ENCODE assay signal across 24 mouse cellular contexts in the genomic region with DNA sequence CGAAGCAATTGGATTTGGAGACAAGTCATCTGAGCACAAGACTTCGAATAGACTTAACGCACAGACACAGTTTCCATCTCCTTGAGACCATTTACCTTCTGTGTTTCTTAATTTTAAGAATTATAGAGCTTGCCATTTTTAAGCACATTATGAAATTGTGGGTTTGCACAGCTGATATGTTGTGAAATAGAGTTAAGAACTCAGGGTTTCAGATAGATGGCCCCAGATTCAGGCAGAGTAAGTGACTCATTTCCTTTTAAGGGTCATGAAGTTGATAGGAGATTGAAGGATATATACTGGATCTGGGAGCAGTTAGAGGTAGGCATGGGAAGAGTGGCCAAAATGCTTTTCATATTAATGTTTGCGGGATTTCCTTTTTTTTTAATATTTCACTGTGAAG. TPM values are rescaled to one million over a fixed set of nuclear protein-coding genes. Genes with fewer than 3 reads are reported as not detected.
A peak's percentile ranks its signal among the peaks of the same experiment; 100 is the strongest.
DNase-seq lines count a peak whose midpoint lies in the region; ATAC-seq and TF ChIP-seq lines count a peak whose summit lies in the region.
"Had no signal": no experiment of that assay in that cellular context is flagged by ENCODE, and none has a peak within 500 bp of the region (broad histone marks: within the 10 kb centered on the region; RNA-seq: fewer than 3 reads in every experiment).

No protein-coding gene starts in this region.

- 90% methylated on average over 4 of the region's 4 CpGs for WGBS in lung, postnatal 0 days
- WGBS in forebrain, embryonic 12.5 days = 95% methylated on average over 4 of the region's 4 CpGs
- WGBS in forebrain, embryonic 14.5 days = 95% methylated on average over 4 of the region's 4 CpGs

- no peak overlapping the region for H3K9ac ChIP-seq in lung, postnatal 0 days (replicated peaks; ENCODE audit: low read depth)
- H3K9ac ChIP-seq in forebrain, embryonic 12.5 days = no peak overlapping the region
- no peak overlapping the region for H3K9ac ChIP-seq in forebrain, embryonic 14.5 days (ENCODE audit: low read length)
- H3K9ac ChIP-seq: forebrain, embryonic 15.5 days; heart, embryonic 12.5 days; heart, embryonic 15.5 days; hindbrain, embryonic 14.5 days had no signal

- H3K36me3 ChIP-seq in lung, postnatal 0 days (ENCODE audit: insufficient read depth, low read length) = no peaks in the 10 kb centered on the region
- H3K36me3 ChIP-seq in forebrain, embryonic 12.5 days (replicated peaks) = no peaks in the 10 kb centered on the region
- no peaks in the 10 kb centered on the region for H3K36me3 ChIP-seq in forebrain, embryonic 14.5 days (ENCODE audit: control insufficient read depth, insufficient read depth, low read length)
- H3K36me3 ChIP-seq: forebrain, embryonic 10.5 days; forebrain, embryonic 15.5 days; heart, embryonic 12.5 days; heart, embryonic 15.5 days had no signal

- no peak overlapping the region for H3K4me3 ChIP-seq in lung, postnatal 0 days (ENCODE audit: low read depth, low read length)
- H3K4me3 ChIP-seq in forebrain, embryonic 12.5 days (replicated peaks) = no peak overlapping the region
- no peak overlapping the region for H3K4me3 ChIP-seq in forebrain, embryonic 14.5 days (ENCODE audit: low read depth, low read length)
- H3K4me3 ChIP-seq: forebrain, embryonic 10.5 days; forebrain, embryonic 15.5 days; heart, embryonic 12.5 days; heart, embryonic 15.5 days had no signal

- no peak overlapping the region for H3K27ac ChIP-seq in lung, postnatal 0 days (ENCODE audit: low read length)
- H3K27ac ChIP-seq in forebrain, embryonic 12.5 days = no peak overlapping the region
- H3K27ac ChIP-seq in forebrain, embryonic 14.5 days (ENCODE audit: low read depth, low read length) = no peak overlapping the region
- H3K27ac ChIP-seq: forebrain, embryonic 10.5 days; forebrain, embryonic 15.5 days; heart, embryonic 15.5 days; hindbrain, embryonic 14.5 days; hindbrain, postnatal 0 days had no signal

- intact Hi-C loops in left cerebral cortex, postnatal 25 days (cut with DNase I) = no loop called here

- TF ChIP-seq CTCF in lung, postnatal 0 days (IDR thresholded peaks at IDR 0.05) = no peak

- H3K27me3 ChIP-seq in lung, postnatal 0 days (replicated peaks; ENCODE audit: insufficient read depth, low read length) = no peaks in the 10 kb centered on the region
- no peaks in the 10 kb centered on the region for H3K27me3 ChIP-seq in forebrain, embryonic 12.5 days
- no peaks in the 10 kb centered on the region for H3K27me3 ChIP-seq in forebrain, embryonic 14.5 days (replicated peaks; ENCODE audit: control insufficient read depth, insufficient read depth, low read length)
- H3K27me3 ChIP-seq: forebrain, embryonic 15.5 days; heart, embryonic 12.5 days; heart, embryonic 15.5 days had no signal

- peak; percentile 26 for DNase-seq in lung, postnatal 0 days (ENCODE audit: low spot score)
- DNase-seq in lung, adult 18-20 months = no peak
- peak; percentile 39 for DNase-seq in adipocyte (ENCODE audit: low spot score)
- DNase-seq in left cerebral cortex, postnatal 25 days (ENCODE audit: low spot score in 2 of 2) = no peak
- no peak for DNase-seq in forebrain, embryonic 14.5 days (ENCODE audit: low spot score)
- DNase-seq: cerebellum, adult 11-12 months; cerebellum, adult 8-10 months; cerebellum, postnatal 10 days; gastrocnemius, postnatal 25 days; heart, postnatal 10 days; heart, postnatal 4 days had no signal

- no peaks in the 10 kb centered on the region for H3K4me1 ChIP-seq in lung, postnatal 0 days (ENCODE audit: insufficient read depth, low read depth, low read length)
- no peaks in the 10 kb centered on the region for H3K4me1 ChIP-seq in forebrain, embryonic 12.5 days
- no peaks in the 10 kb centered on the region for H3K4me1 ChIP-seq in forebrain, embryonic 14.5 days (ENCODE audit: control insufficient read depth, insufficient read depth, low read length)
- H3K4me1 ChIP-seq: forebrain, embryonic 10.5 days; forebrain, embryonic 15.5 days; heart, embryonic 12.5 days; heart, embryonic 15.5 days had no signal

- ATAC-seq in lung, postnatal 0 days = no peak
- peak; percentile 67 for ATAC-seq in megakaryocyte progenitor cell, adult 5-6 weeks (replicated peaks; ENCODE audit: poor library complexity)
- no peak for ATAC-seq in forebrain, embryonic 12.5 days (ENCODE audit: low FRiP score)
- ATAC-seq in forebrain, embryonic 14.5 days = no peak
- ATAC-seq: forebrain, embryonic 15.5 days; hindbrain, postnatal 0 days; inflammation-experienced regulatory T-cells, adult 6 months; intestine, embryonic 16.5 days; Patski had no signal

- H3K4me2 ChIP-seq in lung, postnatal 0 days (replicated peaks; ENCODE audit: low read depth, low read length) = no peak overlapping the region
- H3K4me2 ChIP-seq in forebrain, embryonic 12.5 days = no peak overlapping the region
- no peak overlapping the region for H3K4me2 ChIP-seq in forebrain, embryonic 14.5 days (ENCODE audit: low read length)
- H3K4me2 ChIP-seq: forebrain, embryonic 15.5 days; heart, embryonic 12.5 days; heart, embryonic 15.5 days; hindbrain, embryonic 14.5 days had no signal

- no peaks in the 10 kb centered on the region for H3K9me3 ChIP-seq in lung, postnatal 0 days (ENCODE audit: low read length)
- no peaks in the 10 kb centered on the region for H3K9me3 ChIP-seq in forebrain, embryonic 12.5 days
- H3K9me3 ChIP-seq in forebrain, embryonic 14.5 days (replicated peaks; ENCODE audit: control insufficient read depth, low read length) = no peaks in the 10 kb centered on the region
- H3K9me3 ChIP-seq: forebrain, embryonic 10.5 days; forebrain, embryonic 15.5 days; heart, embryonic 12.5 days; heart, embryonic 15.5 days had no signal

- TF ChIP-seq EP300 in lung, postnatal 0 days (IDR thresholded peaks at IDR 0.05) = no peak

RNA-seq across cellular contexts. Expression of gene Fam110c, which starts 27.5 kb away (rescaled TPM):
- polyA plus RNA-seq in lung, postnatal 0 days (2015; fragmentation: Nextera tagmentation; extraction: Ambion mirVana) = 2.7 and 3.1 TPM in 2 replicates
- 0.05 and 0.64 TPM in 2 replicates for total RNA-seq in megakaryocyte progenitor cell, adult 5-6 weeks (2015)
- 0.07 and 0.08 TPM in 2 replicates for total RNA-seq in megakaryocyte progenitor cell, adult 5-6 weeks (2017)
- 0.08 and 0.18 TPM in 2 replicates for polyA plus RNA-seq in forebrain, embryonic 12.5 days (2016; fragmentation: Nextera tagmentation; extraction: Ambion mirVana)
- total RNA-seq in left cerebral cortex, postnatal 25 days (2021) = not detected
- 0.06 TPM in 1 of 2 replicates, not detected in the other for polyA plus RNA-seq in forebrain, embryonic 14.5 days (2014; fragmentation: Nextera tagmentation; extraction: Ambion mirVana)
- total RNA-seq: gastrocnemius, adult 8-10 months; gastrocnemius, postnatal 25 days had no signal
- polyA plus RNA-seq: brain, embryonic 14.5 days; forebrain, embryonic 15.5 days; hindbrain, embryonic 14.5 days; Patski had no signal

Comparison
In these comparisons a context has a peak if more than half of its experiments do, and no peak if none do; other contexts are left out.
1. DNase-seq: peak in lung, postnatal 0 days (single experiment) and adipocyte (single experiment); none in lung, adult 18-20 months (0 of 2), left cerebral cortex, postnatal 25 days (0 of 2) and forebrain, embryonic 14.5 days (single experiment).